Mouse (Mus musculus) spleen, adult 2 months (tissue): ENCODE measurements around the gene Gpx2.

Experiments used
- CTCF ChIP-seq: fragments of 200-500 bp; IDR thresholded peaks from 2 replicates; pipeline ENCODE4 v1.5.1; 2011; ENCODE audit warnings: mild to moderate bottlenecking, inconsistent platforms; ENCODE audit not compliant: insufficient read depth, insufficient read length, insufficient replicate concordance; ENCODE audit errors: extremely low read depth
- POLR2A ChIP-seq: fragments of 200-500 bp; IDR thresholded peaks from 2 replicates; pipeline ENCODE4 v1.6.1; 2011; ENCODE audit warnings: low read depth, low read length, inconsistent platforms

DNA sequence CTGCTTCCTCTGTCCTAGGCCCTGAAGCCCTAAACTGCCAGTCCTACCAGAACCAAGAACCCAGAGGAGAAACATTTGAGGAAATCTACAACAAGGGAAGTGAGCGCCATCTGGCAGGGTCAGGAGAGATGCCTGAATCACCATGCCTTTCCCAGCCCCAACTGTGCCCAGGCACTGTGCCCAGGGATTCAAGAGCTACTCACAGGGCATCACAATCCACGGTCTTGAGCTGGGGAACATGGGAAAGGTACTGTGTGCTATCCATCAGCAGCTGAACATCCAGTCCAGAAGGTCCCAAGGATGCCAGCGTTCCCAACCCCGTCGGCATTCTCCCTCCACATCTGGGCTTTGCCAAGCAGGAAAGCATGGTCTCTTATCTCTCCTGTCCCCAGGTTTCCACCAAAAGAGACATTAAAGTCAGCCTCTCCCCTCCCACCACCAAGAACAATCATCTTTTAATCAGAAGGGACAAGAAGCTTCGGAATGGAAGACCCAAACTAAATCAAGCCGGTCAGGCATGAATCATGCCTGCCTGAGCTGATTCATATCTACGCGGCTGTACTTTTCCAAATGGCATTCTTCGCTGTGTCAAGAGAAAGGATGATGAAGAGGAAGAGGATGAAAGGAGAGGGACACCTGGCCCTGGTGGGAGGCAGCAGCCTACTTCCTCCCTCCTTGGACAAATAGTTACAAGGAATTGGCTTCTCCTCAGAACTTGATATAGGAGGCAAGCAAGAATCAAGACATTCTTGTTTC lies 9.9 kb upstream of the Gpx2 start:
- TF ChIP-seq POLR2A (no peak), CTCF (no peak)
